Mouse (Mus musculus) olfactory bulb, adult 2 months (tissue): Measurements from ENCODE around the gene Cd96.

Experiments
- CTCF ChIP-seq: fragments of 200-500 bp; IDR thresholded peaks from 2 replicates; pipeline ENCODE4 v1.5.1; 2012; ENCODE audit warnings: low read depth, mild to moderate bottlenecking, low read length, moderate library complexity; ENCODE audit not compliant: insufficient read depth
- POLR2A ChIP-seq: fragments of 200-500 bp; IDR thresholded peaks from 2 replicates; pipeline ENCODE4 v1.6.1; 2012; ENCODE audit warnings: mild to moderate bottlenecking, low read depth, low read length, moderate library complexity; ENCODE audit not compliant: insufficient read depth

DNA sequence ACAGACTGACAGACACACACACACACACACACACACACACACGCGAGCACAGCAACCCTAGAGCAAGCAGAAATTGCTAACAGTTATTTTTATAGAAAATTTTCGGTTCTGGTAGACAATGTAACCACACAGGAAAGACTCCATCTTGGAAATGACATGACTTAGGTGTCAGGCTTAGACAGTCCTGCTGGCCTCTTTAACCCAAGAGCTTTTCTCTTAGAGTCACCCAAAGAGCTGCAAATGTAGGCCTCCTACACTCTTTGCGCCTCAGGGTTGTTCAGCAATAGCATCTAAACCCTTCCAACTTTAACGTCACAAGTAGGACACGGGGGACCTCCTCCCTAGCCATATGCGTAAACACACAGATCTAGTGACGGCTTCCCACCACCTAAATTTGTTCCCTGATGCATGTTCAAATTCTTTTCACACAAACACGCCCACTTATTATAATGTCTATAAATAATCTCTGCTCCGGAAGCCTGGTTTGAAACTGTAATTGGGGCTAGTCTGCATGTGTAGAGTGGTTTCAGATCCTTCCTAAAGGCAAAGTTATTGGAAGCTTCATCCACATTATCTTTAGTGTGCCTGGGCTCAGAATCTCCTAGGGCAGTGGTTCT lies 118.4 kb downstream of the Cd96 start:
- TF ChIP-seq CTCF (no peak), POLR2A (no peak)
